Mouse (Mus musculus) E14TG2a.4 (cell line): ENCODE results near the gene Ces3a.

Source experiments
- H3K27me3 ChIP-seq: 2 replicates; pipeline ENCODE4 v1.6.1; 2014; ENCODE audit warnings: low read length, control low read depth; ENCODE audit not compliant: insufficient read depth
- H3K36me3 ChIP-seq: 2 replicates; pipeline ENCODE4 v1.6.1; 2014; ENCODE audit warnings: low read length, control low read depth; ENCODE audit not compliant: insufficient read depth
- H3K4me1 ChIP-seq: replicated peaks from 2 replicates; pipeline ENCODE4 v1.6.1; 2014; ENCODE audit warnings: low read depth, low read length, control low read depth
- H3K4me3 ChIP-seq: replicated peaks from 2 replicates; pipeline ENCODE4 v1.5.1; 2014; ENCODE audit warnings: mild to moderate bottlenecking, low read length
- H3K9me3 ChIP-seq: 2 replicates; pipeline ENCODE4 v1.6.1; 2014; ENCODE audit warnings: low read length, control low read depth
- CTCF ChIP-seq: conservative IDR thresholded peaks from 2 replicates; pipeline ENCODE4 v1.5.1; 2014; ENCODE audit warnings: low read length
- NANOG ChIP-seq: IDR thresholded peaks from 2 replicates; pipeline ENCODE4 v1.6.1; 2014; ENCODE audit warnings: borderline replicate concordance, low read length, mixed read lengths
- POU5F1 ChIP-seq: IDR thresholded peaks from 2 replicates; pipeline ENCODE4 v1.6.1; 2014; ENCODE audit warnings: low read length, borderline replicate concordance

The Ces3a gene

GRCm38 (mm10) chr8:105048371-105048854 is at the start of gene Ces3a:
TSS of gene Ces3a (plus strand) at chr8:105048601.
- Histone ChIP-seq H3K4me3 (no peak within 1 kb of the TSS), H3K36me3 (no peaks in the 10 kb centered on the region), H3K27me3 (peaks cover 7% of the 10 kb centered on the region; the same call in 1 of the 2 replicates), H3K4me1 (no peaks in the 10 kb centered on the region), H3K9me3 (no peaks in the 10 kb centered on the region)
- TF ChIP-seq CTCF (no peak), NANOG (no peak)

GRCm38 (mm10) chr8:104999183-104999582 is 49.2 kb upstream of the Ces3a start:
- H3K9me3 ChIP-seq: peaks cover 60% of the 10 kb centered on the region
- no peaks in the 10 kb centered on the region for H3K36me3 ChIP-seq
- H3K4me3 ChIP-seq: no peak overlapping the region
- no peaks in the 10 kb centered on the region for H3K27me3 ChIP-seq
- TF ChIP-seq CTCF (no peak), POU5F1 (no peak), NANOG (no peak)
- no peaks in the 10 kb centered on the region for H3K4me1 ChIP-seq

GRCm38 (mm10) chr8:105000586-105000985 is 47.8 kb upstream of the Ces3a start, which contains the start of gene Ces2h:
TSS of gene Ces2h (plus strand) at chr8:105000853.
- Histone ChIP-seq H3K27me3 (no peaks in the 10 kb centered on the region), H3K4me3 (no peak within 1 kb of the TSS), H3K4me1 (no peaks in the 10 kb centered on the region), H3K36me3 (no peaks in the 10 kb centered on the region), H3K9me3 (peaks cover 57% of the 10 kb centered on the region)
- TF ChIP-seq POU5F1 (no peak), CTCF (no peak), NANOG (no peak)

GRCm38 (mm10) chr8:105010000-105010399 is 38.4 kb upstream of the Ces3a start:
- TF ChIP-seq NANOG (no peak), POU5F1 (no peak), CTCF (no peak)
- Histone ChIP-seq H3K4me1 (no peaks in the 10 kb centered on the region), H3K27me3 (no peaks in the 10 kb centered on the region), H3K9me3 (peaks cover 44% of the 10 kb centered on the region), H3K4me3 (no peak overlapping the region), H3K36me3 (no peaks in the 10 kb centered on the region)

GRCm38 (mm10) chr8:105011136-105011535 is 37.3 kb upstream of the Ces3a start:
- Histone ChIP-seq H3K9me3 (peaks cover 44% of the 10 kb centered on the region), H3K4me1 (no peaks in the 10 kb centered on the region), H3K4me3 (no peak overlapping the region), H3K36me3 (no peaks in the 10 kb centered on the region), H3K27me3 (no peaks in the 10 kb centered on the region)
- TF ChIP-seq POU5F1 (no peak), CTCF (no peak)

GRCm38 (mm10) chr8:105014391-105014790 is 34.0 kb upstream of the Ces3a start:
- peaks cover 43% of the 10 kb centered on the region for H3K9me3 ChIP-seq
- H3K4me3 ChIP-seq: no peak overlapping the region
- H3K27me3 ChIP-seq: no peaks in the 10 kb centered on the region
- H3K4me1 ChIP-seq: no peaks in the 10 kb centered on the region
- H3K36me3 ChIP-seq: no peaks in the 10 kb centered on the region
- TF ChIP-seq POU5F1 (no peak), CTCF (no peak), NANOG (no peak)

GRCm38 (mm10) chr8:105021954-105022353 is 26.4 kb upstream of the Ces3a start:
- Histone ChIP-seq H3K4me3 (no peak overlapping the region), H3K27me3 (no peaks in the 10 kb centered on the region), H3K4me1 (no peaks in the 10 kb centered on the region), H3K9me3 (peaks cover 4% of the 10 kb centered on the region; the same call in 1 of the 2 replicates), H3K36me3 (no peaks in the 10 kb centered on the region)
- TF ChIP-seq POU5F1 (no peak), NANOG (no peak), CTCF (no peak)

- no peaks in the 10 kb centered on the region for H3K27me3 ChIP-seq
- no peaks in the 10 kb centered on the region for H3K9me3 ChIP-seq
- H3K4me3 ChIP-seq: no peak overlapping the region
- no peaks in the 10 kb centered on the region for H3K36me3 ChIP-seq
- no peak for TF ChIP-seq POU5F1
- no peak for TF ChIP-seq NANOG
- no peak for TF ChIP-seq CTCF
- no peaks in the 10 kb centered on the region for H3K4me1 ChIP-seq
Observed at GRCm38 (mm10) chr8:105023087-105023486, 25.3 kb upstream of the Ces3a start.

GRCm38 (mm10) chr8:105025050-105025449 is 23.4 kb upstream of the Ces3a start:
- H3K9me3 ChIP-seq: no peaks in the 10 kb centered on the region
- H3K27me3 ChIP-seq: no peaks in the 10 kb centered on the region
- TF ChIP-seq CTCF: peak; percentile 82
- TF ChIP-seq POU5F1: no peak
- TF ChIP-seq NANOG: no peak
- no peaks in the 10 kb centered on the region for H3K4me1 ChIP-seq
- no peaks in the 10 kb centered on the region for H3K36me3 ChIP-seq
- H3K4me3 ChIP-seq: no peak overlapping the region
